29 mouse cellular contexts compared by ENCODE assay signal in the genomic region with DNA sequence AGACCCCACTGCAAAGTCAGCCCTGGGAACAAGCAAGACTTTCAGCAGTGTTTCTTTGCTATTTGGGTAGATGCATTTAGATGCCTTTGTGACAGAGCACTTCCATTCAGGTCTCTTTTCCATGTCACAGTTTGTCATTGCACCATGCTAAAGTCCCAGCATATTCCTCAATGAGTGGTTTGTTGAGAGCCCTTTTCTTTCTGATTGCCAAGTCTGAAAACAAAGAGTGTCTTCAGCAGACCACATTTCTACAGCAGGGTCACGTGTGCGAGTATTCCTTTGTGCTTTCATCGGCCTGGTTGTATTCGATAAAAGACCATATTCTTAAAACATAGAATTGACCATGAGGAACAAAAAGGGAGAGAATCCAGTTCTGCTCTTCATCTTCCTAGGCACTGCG. TPM values are rescaled to one million over a fixed set of nuclear protein-coding genes. Genes with fewer than 3 reads are reported as not detected.
DNase-seq lines count a peak whose midpoint lies in the region; ATAC-seq and TF ChIP-seq lines count a peak whose summit lies in the region.
"Had no signal": no experiment of that assay in that cellular context is flagged by ENCODE, and none has a peak within 500 bp of the region (broad histone marks: within the 10 kb centered on the region; RNA-seq: fewer than 3 reads in every experiment).

No protein-coding gene starts in this region.

- H3K9me3 ChIP-seq in forebrain, embryonic 13.5 days (replicated peaks), result no peaks in the 10 kb centered on the region; the same call in 1 of the 2 replicates
- H3K9me3 ChIP-seq in forebrain, embryonic 11.5 days (ENCODE audit: control insufficient read depth, low read length), result no peaks in the 10 kb centered on the region
- no peaks in the 10 kb centered on the region for H3K9me3 ChIP-seq in hindbrain, postnatal 0 days (ENCODE audit: low read length)
- H3K9me3 ChIP-seq in liver, embryonic 12.5 days (replicated peaks), result no peaks in the 10 kb centered on the region
- H3K9me3 ChIP-seq: embryonic facial prominence, embryonic 13.5 days; heart, embryonic 12.5 days; hindbrain, embryonic 15.5 days; kidney, embryonic 15.5 days; midbrain, embryonic 10.5 days had no signal

- H3K27ac ChIP-seq in forebrain, embryonic 13.5 days, result peak overlapping the region; percentile 54; the same call in 1 of the 2 replicates
- H3K27ac ChIP-seq in forebrain, embryonic 11.5 days (ENCODE audit: low read depth, low read length), result no peak overlapping the region
- H3K27ac ChIP-seq in cortical plate, adult 2 months (ENCODE audit: insufficient read depth, low read length), result 0 out of 2 replicates have a peak overlapping the region, but pooled peaks have one; percentile 4
- H3K27ac ChIP-seq in hindbrain, postnatal 0 days, result no peak overlapping the region
- H3K27ac ChIP-seq in liver, embryonic 12.5 days, result no peak overlapping the region
- H3K27ac ChIP-seq: embryonic facial prominence, embryonic 13.5 days; hindbrain, embryonic 15.5 days; kidney, embryonic 15.5 days; limb, embryonic 12.5 days; midbrain, embryonic 10.5 days had no signal

- no peaks in the 10 kb centered on the region for H3K27me3 ChIP-seq in forebrain, embryonic 13.5 days
- H3K27me3 ChIP-seq in forebrain, embryonic 11.5 days (ENCODE audit: control insufficient read depth, insufficient read depth, low read length), result no peaks in the 10 kb centered on the region
- no peaks in the 10 kb centered on the region for H3K27me3 ChIP-seq in hindbrain, postnatal 0 days (ENCODE audit: insufficient read depth, low read length)
- peaks cover 13% of the 10 kb centered on the region for H3K27me3 ChIP-seq in liver, embryonic 12.5 days (replicated peaks)
- H3K27me3 ChIP-seq: embryonic facial prominence, embryonic 13.5 days; hindbrain, embryonic 15.5 days; kidney, embryonic 15.5 days had no signal

- H3K4me1 ChIP-seq in forebrain, embryonic 13.5 days, result peaks cover 43% of the 10 kb centered on the region
- 0 out of 2 replicates have a peak, but pooled peaks cover 2% of the 10 kb centered on the region for H3K4me1 ChIP-seq in forebrain, embryonic 11.5 days (replicated peaks; ENCODE audit: control insufficient read depth, insufficient read depth, low read length)
- H3K4me1 ChIP-seq in cortical plate, adult 2 months (ENCODE audit: control insufficient read depth, insufficient read depth, low read length), result peaks cover 1% of the 10 kb centered on the region
- no peaks in the 10 kb centered on the region for H3K4me1 ChIP-seq in hindbrain, postnatal 0 days (ENCODE audit: insufficient read depth, low read length)
- H3K4me1 ChIP-seq in liver, embryonic 12.5 days, result no peaks in the 10 kb centered on the region
- H3K4me1 ChIP-seq: embryonic facial prominence, embryonic 13.5 days; heart, embryonic 12.5 days; hindbrain, embryonic 15.5 days; limb, embryonic 12.5 days had no signal

- H3K4me3 ChIP-seq in forebrain, embryonic 13.5 days, result no peak overlapping the region
- H3K4me3 ChIP-seq in forebrain, embryonic 11.5 days (ENCODE audit: low read depth, low read length), result no peak overlapping the region
- no peak overlapping the region for H3K4me3 ChIP-seq in cortical plate, adult 2 months (ENCODE audit: insufficient read depth, low read length)
- H3K4me3 ChIP-seq in hindbrain, postnatal 0 days (ENCODE audit: low read length), result no peak overlapping the region
- H3K4me3 ChIP-seq in liver, embryonic 12.5 days, result no peak overlapping the region
- H3K4me3 ChIP-seq: embryonic facial prominence, embryonic 13.5 days; erythroblast, embryonic 14.5 days; heart, embryonic 12.5 days; hindbrain, embryonic 15.5 days; kidney, embryonic 15.5 days; limb, embryonic 12.5 days; midbrain, embryonic 10.5 days had no signal

- no peak for ATAC-seq in forebrain, embryonic 13.5 days
- no peak for ATAC-seq in forebrain, embryonic 11.5 days (replicated peaks; ENCODE audit: low FRiP score)
- 0 out of 2 replicates have a peak, but pooled peaks have one; percentile 58 for ATAC-seq in hindbrain, postnatal 0 days
- no peak for ATAC-seq in liver, embryonic 12.5 days
- ATAC-seq: CD4-positive, CD25-positive, alpha-beta regulatory T cell, adult 4 months had no signal

- H3K36me3 ChIP-seq in forebrain, embryonic 13.5 days (ENCODE audit: poor library complexity, severe bottlenecking), result peaks cover 6% of the 10 kb centered on the region; the same call in 1 of the 2 replicates
- no peaks in the 10 kb centered on the region for H3K36me3 ChIP-seq in forebrain, embryonic 11.5 days (ENCODE audit: control insufficient read depth, insufficient read depth, low read length)
- H3K36me3 ChIP-seq in hindbrain, postnatal 0 days (ENCODE audit: insufficient read depth, low read length), result no peaks in the 10 kb centered on the region
- no peaks in the 10 kb centered on the region for H3K36me3 ChIP-seq in liver, embryonic 12.5 days
- H3K36me3 ChIP-seq: embryonic facial prominence, embryonic 13.5 days; heart, embryonic 12.5 days; hindbrain, embryonic 15.5 days; kidney, embryonic 15.5 days; limb, embryonic 12.5 days had no signal

- H3K4me2 ChIP-seq in forebrain, embryonic 13.5 days, result no peak overlapping the region
- no peak overlapping the region for H3K4me2 ChIP-seq in forebrain, embryonic 11.5 days (ENCODE audit: low read depth, low read length, severe bottlenecking)
- no peak overlapping the region for H3K4me2 ChIP-seq in hindbrain, postnatal 0 days (ENCODE audit: low read depth, low read length)
- no peak overlapping the region for H3K4me2 ChIP-seq in liver, embryonic 12.5 days
- H3K4me2 ChIP-seq: embryonic facial prominence, embryonic 13.5 days; heart, embryonic 12.5 days; hindbrain, embryonic 15.5 days; kidney, embryonic 15.5 days; limb, embryonic 12.5 days; liver, embryonic 11.5 days had no signal

- DNase-seq in forebrain, embryonic 11.5 days (ENCODE audit: low spot score), result no peak
- DNase-seq in layer of hippocampus, adult 9-11 months, result peak; percentile 53
- no peak for DNase-seq in layer of hippocampus, postnatal 14 days (ENCODE audit: low spot score in 2 of 2)
- DNase-seq in hindbrain, postnatal 0 days (ENCODE audit: low spot score), result no peak
- DNase-seq in kidney, postnatal 14 days, result no peak
- DNase-seq: adrenal gland, postnatal 36 days; cerebellum, adult 11 months; cerebellum, postnatal 14 days; embryo, embryonic 11 days; gastrocnemius, postnatal 10 days; heart, postnatal 10 days; kidney, adult 11 months; kidney, postnatal 4 days; lung, adult 18-20 months; lung, postnatal 10 days; thymus, adult 2 months; thymus, postnatal 4 days had no signal

- H3K9ac ChIP-seq in forebrain, embryonic 13.5 days, result no peak overlapping the region
- no peak overlapping the region for H3K9ac ChIP-seq in forebrain, embryonic 11.5 days (ENCODE audit: low read length)
- H3K9ac ChIP-seq in hindbrain, postnatal 0 days (replicated peaks; ENCODE audit: low read length), result no peak overlapping the region
- no peak overlapping the region for H3K9ac ChIP-seq in liver, embryonic 12.5 days
- H3K9ac ChIP-seq: embryonic facial prominence, embryonic 13.5 days; heart, embryonic 12.5 days; hindbrain, embryonic 15.5 days; kidney, embryonic 15.5 days; limb, embryonic 12.5 days had no signal

- TF ChIP-seq CTCF in cortical plate, adult 2 months (IDR thresholded peaks at IDR 0.05; ENCODE audit: extremely low read depth, insufficient read depth, low read length), result no peak
- TF ChIP-seq CTCF in hindbrain, postnatal 0 days (IDR thresholded peaks at IDR 0.05; ENCODE audit: low read depth), result no peak

- WGBS in forebrain, embryonic 13.5 days, result 62% methylated on average over 5 of the region's 5 CpGs
- WGBS in forebrain, embryonic 11.5 days, result 78% methylated on average over 5 of the region's 5 CpGs
- 70% methylated on average over 5 of the region's 5 CpGs for WGBS in hindbrain, postnatal 0 days
- 79% methylated on average over 5 of the region's 5 CpGs for WGBS in liver, embryonic 12.5 days (ENCODE audit: insufficient replicate concordance)

- no peak for TF ChIP-seq POLR2A in cortical plate, adult 2 months (IDR thresholded peaks at IDR 0.05; ENCODE audit: extremely low read depth, insufficient read depth, low read length)

RNA-seq across cellular contexts. Expression of a gene that starts 14.4 kb away (rescaled TPM):
- polyA plus RNA-seq in forebrain, embryonic 13.5 days (2015; fragmentation: Nextera tagmentation; extraction: Ambion mirVana), result 130 and 138 TPM in 2 replicates
- polyA plus RNA-seq in forebrain, embryonic 11.5 days (2014; fragmentation: Nextera tagmentation; extraction: Ambion mirVana), result 63.0 and 70.3 TPM in 2 replicates
- 100 to 1,000 TPM; 329 to 334 TPM for total RNA-seq in layer of hippocampus, postnatal 14 days (2021)
- 87.4 and 101 TPM in 2 replicates for polyA plus RNA-seq in cortical plate, adult 2 months (2012; rRNA removed)
- 217 and 236 TPM in 2 replicates for total RNA-seq in hindbrain, postnatal 0 days (2014; rRNA removed)
- polyA plus RNA-seq in hindbrain, postnatal 0 days (2015; fragmentation: Nextera tagmentation; extraction: Ambion mirVana), result 116 and 130 TPM in 2 replicates
- polyA plus RNA-seq in liver, embryonic 12.5 days (2016; fragmentation: Nextera tagmentation; extraction: Ambion mirVana), result 4.0 and 5.2 TPM in 2 replicates

Comparison
In these comparisons a context has a peak if more than half of its experiments do, and no peak if none do; other contexts are left out.
1. H3K27ac ChIP-seq: peak in forebrain, embryonic 13.5 days (single experiment) and cortical plate, adult 2 months (single experiment); none in forebrain, embryonic 11.5 days (single experiment), hindbrain, postnatal 0 days (single experiment) and liver, embryonic 12.5 days (single experiment).
2. RNA of a gene that starts 14.4 kb away (polyA plus RNA-seq): 130 to 138 TPM in forebrain, embryonic 13.5 days, 116 to 130 TPM in hindbrain, postnatal 0 days, 87.4 to 101 TPM in cortical plate, adult 2 months and 63.0 to 70.3 TPM in forebrain, embryonic 11.5 days; 4.0 to 5.2 TPM in liver, embryonic 12.5 days; every median in the first group is over 10 times any median in the second.